Mouse (Mus musculus): ENCODE data around the gene Ctnna2.

DNA sequence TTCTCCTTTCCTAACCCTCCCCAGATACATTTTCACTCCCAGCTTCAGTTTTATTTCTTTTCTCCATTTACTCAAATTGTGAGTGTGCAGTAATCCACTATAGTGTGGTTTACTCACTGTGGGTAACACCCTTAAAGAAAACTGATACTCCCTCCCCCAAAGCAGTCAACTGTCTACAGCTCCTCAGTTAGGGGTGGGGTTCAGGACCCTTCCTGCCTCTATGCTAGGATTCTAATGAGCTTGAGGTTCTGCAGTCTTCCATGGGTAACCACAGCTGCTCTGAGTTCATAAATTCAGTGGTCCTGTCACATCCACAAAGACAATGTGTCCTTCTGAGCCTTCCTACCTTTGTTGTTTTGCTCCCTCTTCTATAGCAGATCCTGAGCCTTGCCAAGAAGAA lies 954.4 kb downstream of the Ctnna2 start:
- TF ChIP-seq REST (IDR thresholded peaks at IDR 0.05; ENCODE audit: insufficient read depth, insufficient read length) (no peak), TCF3 (IDR thresholded peaks at IDR 0.05; ENCODE audit: insufficient read length, low read depth) (no peak), POLR2A (IDR thresholded peaks at IDR 0.05; ENCODE audit: insufficient read length, low read depth) (no peak), USF1 (IDR thresholded peaks at IDR 0.05; ENCODE audit: low read depth) (no peak), E2F4 (IDR thresholded peaks at IDR 0.05; ENCODE audit: insufficient read depth) (no peak), SRF (IDR thresholded peaks at IDR 0.05; ENCODE audit: control insufficient read depth, insufficient read length, low read depth) (no peak)
